Mouse (Mus musculus) spleen, adult 2 months (tissue): ENCODE data around the gene Spns2.

Source experiments
- CTCF ChIP-seq: fragments of 200-500 bp; IDR thresholded peaks from 2 replicates; pipeline ENCODE4 v1.5.1; 2011; ENCODE audit warnings: mild to moderate bottlenecking, inconsistent platforms; ENCODE audit not compliant: insufficient read depth, insufficient read length, insufficient replicate concordance; ENCODE audit errors: extremely low read depth
- POLR2A ChIP-seq: fragments of 200-500 bp; IDR thresholded peaks from 2 replicates; pipeline ENCODE4 v1.6.1; 2011; ENCODE audit warnings: low read depth, low read length, inconsistent platforms

DNA sequence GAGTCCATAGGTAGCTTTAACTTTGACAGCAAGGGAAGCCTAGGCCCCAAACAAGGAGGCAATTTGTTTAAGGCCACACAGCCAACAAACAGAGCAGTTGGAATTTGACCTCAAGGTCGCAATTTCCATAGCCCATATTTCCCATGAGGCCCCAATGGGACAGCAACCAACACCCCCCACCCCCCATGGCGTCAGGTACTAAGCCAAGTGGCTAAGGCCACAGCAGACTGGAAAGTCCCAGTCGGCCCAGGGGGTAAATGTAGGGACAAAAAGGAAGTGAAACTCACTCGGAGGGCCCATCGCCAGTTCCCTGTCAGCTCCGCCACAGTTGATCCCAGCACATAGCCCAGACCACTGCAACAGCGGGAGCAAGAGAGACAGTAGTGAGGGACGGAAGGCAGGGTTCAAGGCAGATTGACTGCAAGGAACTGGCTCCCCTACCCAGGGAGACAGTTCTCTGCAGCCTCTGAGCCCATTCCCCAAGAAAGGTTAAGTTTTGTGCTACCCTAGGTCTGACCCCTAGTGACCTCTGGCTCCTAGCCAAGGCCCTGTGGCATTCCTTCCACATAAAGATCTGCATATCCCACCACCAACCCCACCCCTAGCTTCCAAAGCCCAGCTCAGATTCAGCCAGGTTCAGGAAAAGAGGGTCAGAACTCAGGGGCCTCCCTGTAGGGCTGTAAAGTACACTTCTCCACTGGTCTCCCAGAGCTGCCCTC lies 48.5 kb upstream of the Spns2 start:
- no peak for TF ChIP-seq CTCF
- no peak for TF ChIP-seq POLR2A
